Mouse (Mus musculus) limb, embryonic 12.5 days (tissue): ENCODE results near the gene Mgp. TPM values are rescaled to one million over a fixed set of nuclear protein-coding genes. Genes with fewer than 3 reads are reported as not detected.

Experiments used
- ATAC-seq: fragments of 200-750 bp; cut with Nextera tagmentation; 2 replicates; pipeline ENCODE4 v1.8.0; 2017; ENCODE audit warnings: low read depth, moderate TSS enrichment; ENCODE audit not compliant: insufficient number of reproducible peaks, insufficient read depth, low FRiP score, low TSS enrichment
- H3K27ac ChIP-seq: fragments of 300-500 bp; sonication (generic); 2 replicates; pipeline ENCODE4 v1.5.1; 2016; ENCODE audit warnings: mild to moderate bottlenecking, moderate library complexity
- H3K27me3 ChIP-seq: fragments of 300-500 bp; sonication (generic); 2 replicates; pipeline ENCODE4 v1.6.1; 2016; ENCODE audit warnings: mild to moderate bottlenecking, moderate library complexity
- H3K36me3 ChIP-seq: fragments of 300-500 bp; sonication (generic); 2 replicates; pipeline ENCODE4 v1.6.1; 2016; ENCODE audit warnings: mild to moderate bottlenecking, moderate library complexity
- H3K4me1 ChIP-seq: fragments of 300-500 bp; sonication (generic); replicated peaks from 2 replicates; pipeline ENCODE4 v1.6.1; 2016
- H3K4me2 ChIP-seq: fragments of 300-500 bp; sonication (generic); 2 replicates; pipeline ENCODE4 v1.6.1; 2016; ENCODE audit warnings: mild to moderate bottlenecking, moderate library complexity
- H3K4me3 ChIP-seq: fragments of 300-500 bp; sonication (generic); replicated peaks from 2 replicates; pipeline ENCODE4 v1.5.1; 2016; ENCODE audit warnings: mild to moderate bottlenecking
- H3K9ac ChIP-seq: fragments of 300-500 bp; sonication (generic); replicated peaks from 2 replicates; pipeline ENCODE4 v1.6.1; 2016; ENCODE audit warnings: mild to moderate bottlenecking, moderate library complexity
- H3K9me3 ChIP-seq: fragments of 300-500 bp; sonication (generic); 2 replicates; pipeline ENCODE4 v1.6.1; 2016; ENCODE audit warnings: mild to moderate bottlenecking, moderate library complexity
- WGBS: fragments of 180-500 bp; shearing (Covaris S2); methylation state at CpG from one replicate; pipeline ENCODE4 v1.1.7; 2016; 5-methylcytosine and 5-hydroxymethylcytosine counted together
- polyA plus RNA-seq: library from polyadenylated mRNA; unstranded; fragments of >200 nt; fragmentation: Nextera tagmentation; extraction: Ambion mirVana; gene quantifications from 2 replicates; pipeline ENCODE4 v1.2.1, GENCODE M21; 2016

Gene Mgp
- polyA plus RNA-seq, 1 experiment from 2014 or later, result 28.7 TPM

GRCm38 (mm10) chr6:136827881-136828561 is 47.6 kb downstream of the Mgp start, which contains the start of gene Wbp11:
TSS of gene Wbp11 (minus strand) at chr6:136828233.
- Histone ChIP-seq H3K27ac (peak within 1 kb of the TSS; percentile 83), H3K9ac (peak within 1 kb of the TSS; percentile 100), H3K9me3 (no peaks in the 10 kb centered on the region), H3K4me3 (peak within 1 kb of the TSS; percentile 99), H3K4me2 (peak within 1 kb of the TSS; percentile 66), H3K27me3 (no peaks in the 10 kb centered on the region), H3K36me3 (peaks cover 22% of the 10 kb centered on the region), H3K4me1 (peaks cover 3% of the 10 kb centered on the region; the same call in 1 of the 2 replicates)
- under 1% methylated on average over 45 of the region's 45 CpGs for WGBS
- peak; percentile 100 for ATAC-seq

GRCm38 (mm10) chr6:136827516-136827880 is 48.1 kb downstream of the Mgp start, which contains the start of gene BC049715:
TSS of gene BC049715 (plus strand) at chr6:136827626.
- ATAC-seq, result no peak
- no peaks in the 10 kb centered on the region for H3K27me3 ChIP-seq
- no peaks in the 10 kb centered on the region for H3K9me3 ChIP-seq
- WGBS, result under 1% methylated on average over 34 of the region's 34 CpGs
- H3K27ac ChIP-seq, result peak within 1 kb of the TSS; percentile 83
- H3K4me1 ChIP-seq, result peaks cover 3% of the 10 kb centered on the region; the same call in 1 of the 2 replicates
- H3K9ac ChIP-seq, result peak within 1 kb of the TSS; percentile 100
- H3K4me2 ChIP-seq, result peak within 1 kb of the TSS; percentile 66
- H3K4me3 ChIP-seq, result peak within 1 kb of the TSS; percentile 99
- H3K36me3 ChIP-seq, result peaks cover 28% of the 10 kb centered on the region

GRCm38 (mm10) chr6:136827116-136827515 is 48.5 kb downstream of the Mgp start:
- Histone ChIP-seq H3K4me2 (peak overlapping the region; percentile 66), H3K36me3 (peaks cover 32% of the 10 kb centered on the region), H3K9ac (peak overlapping the region; percentile 100), H3K27me3 (no peaks in the 10 kb centered on the region), H3K4me1 (peaks cover 3% of the 10 kb centered on the region; the same call in 1 of the 2 replicates), H3K27ac (peak overlapping the region; percentile 83; the same call in 1 of the 2 replicates), H3K9me3 (no peaks in the 10 kb centered on the region), H3K4me3 (peak overlapping the region; percentile 99)
- ATAC-seq, result no peak
- WGBS, result 18% methylated on average over 7 of the region's 7 CpGs

DNA sequence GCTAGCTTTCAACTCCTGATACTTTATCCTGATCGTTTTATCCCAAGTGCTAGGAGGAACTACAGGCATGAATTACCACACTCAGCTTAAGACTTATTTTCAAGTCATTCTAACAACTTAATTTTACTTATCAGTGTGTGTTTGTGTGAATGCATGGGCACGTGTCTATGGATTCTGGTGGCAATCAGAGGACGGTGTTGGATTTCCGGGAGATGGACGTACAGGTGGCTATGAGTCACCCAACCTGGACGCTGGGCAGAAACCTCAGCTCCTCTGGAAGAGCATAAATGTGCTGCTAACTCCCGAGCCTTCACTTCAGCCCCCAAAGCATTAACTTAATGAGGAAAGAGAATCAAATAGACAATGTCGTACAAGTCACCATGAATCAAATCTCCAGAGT is 50.6 kb downstream of the Mgp start:
- Histone ChIP-seq H3K9me3 (no peaks in the 10 kb centered on the region), H3K4me2 (no peak overlapping the region), H3K4me1 (peaks cover 3% of the 10 kb centered on the region; the same call in 1 of the 2 replicates), H3K9ac (no peak overlapping the region), H3K36me3 (peaks cover 53% of the 10 kb centered on the region), H3K27me3 (no peaks in the 10 kb centered on the region), H3K27ac (no peak overlapping the region), H3K4me3 (no peak overlapping the region)
- no peak for ATAC-seq
- WGBS, result 94% methylated on average over 8 of the region's 8 CpGs

Other genes with a start within 250 kb of the Mgp start
- 1.4 and 1.5 TPM in 2 replicates for gene Plbd1, start 213.9 kb downstream of the Mgp start, polyA plus RNA-seq
- gene Gucy2c, start 94.1 kb downstream of the Mgp start, polyA plus RNA-seq, result 0.22 TPM in 1 of 2 replicates, not detected in the other
- gene Hist4h4, start 71.4 kb downstream of the Mgp start, polyA plus RNA-seq, result 0.70 and 0.89 TPM in 2 replicates
- gene H2afj, start 67.6 kb downstream of the Mgp start, polyA plus RNA-seq, result 99.7 and 111 TPM in 2 replicates
- gene BC049715, start 48.2 kb downstream of the Mgp start, polyA plus RNA-seq, result 3.6 and 4.0 TPM in 2 replicates
- 133 and 139 TPM in 2 replicates for gene Wbp11, start 47.6 kb downstream of the Mgp start, polyA plus RNA-seq
- gene Smco3, start 40.4 kb downstream of the Mgp start, polyA plus RNA-seq, result not detected in 2 replicates
- gene Art4, start 18.1 kb downstream of the Mgp start, polyA plus RNA-seq, result 1.8 and 2.5 TPM in 2 replicates
- 0.15 and 0.33 TPM in 2 replicates for gene Erp27, start 46.4 kb upstream of the Mgp start, polyA plus RNA-seq
- gene Pde6h, start 48.0 kb upstream of the Mgp start, polyA plus RNA-seq, result 0.23 TPM in 1 of 2 replicates, not detected in the other
- gene Arhgdib, start 66.1 kb upstream of the Mgp start, polyA plus RNA-seq, result 33.9 and 42.1 TPM in 2 replicates